In genomic region chr16:30530815-30531214, GRCm38 (mm10) we compare ENCODE assay signal across 11 mouse cellular contexts. TPM values are rescaled to one million over a fixed set of nuclear protein-coding genes. Genes with fewer than 3 reads are reported as not detected.
DNase-seq lines count a peak whose midpoint lies in the region; TF ChIP-seq lines count a peak whose summit lies in the region.
"Had no signal": no experiment of that assay in that cellular context is flagged by ENCODE, and none has a peak within 500 bp of the region (broad histone marks: within the 10 kb centered on the region; RNA-seq: fewer than 3 reads in every experiment).

No protein-coding gene starts in this region.

- DNase-seq in embryo, embryonic 10 days (ENCODE audit: low spot score) = peak; percentile 30
- no peak for DNase-seq in embryo, embryonic 9.5 days (ENCODE audit: extremely low spot score)
- DNase-seq in left cerebral cortex, adult 2 months (ENCODE audit: extremely low spot score in 1 of 2, low spot score in 2 of 2) = no peak
- no peak for DNase-seq in left cerebral cortex, adult 11 months (ENCODE audit: low spot score)
- DNase-seq in CH12.LX (ENCODE audit: extremely low read depth) = peak; percentile 31
- DNase-seq in embryo, embryonic 11 days = peak; percentile 43
- no peak for DNase-seq in urinary bladder, postnatal 25 days (ENCODE audit: low spot score)
- DNase-seq in kidney, adult 8-10 months = no peak
- DNase-seq: cerebellum, adult 9-10 months had no signal

- TF ChIP-seq EP300 in CH12.LX (IDR thresholded peaks at IDR 0.05; ENCODE audit: low read length) = no peak

- in situ Hi-C loops in CH12.LX (cut with MboI; ENCODE audit: low pct_ligation_motif_present, low pct_unique_long_range_greater_than_20kb, low sequenced_read_pairs) = no loop called here

- H3K27ac ChIP-seq in left cerebral cortex, adult 2 months = no peak overlapping the region
- no peak overlapping the region for H3K27ac ChIP-seq in CH12.LX (ENCODE audit: insufficient read depth, low read depth)
- H3K27ac ChIP-seq: limb, embryonic 13.5 days had no signal

- H3K36me3 ChIP-seq in CH12.LX (replicated peaks in 1 of 2; ENCODE audit: control insufficient read depth in 1 of 2, insufficient read depth in 1 of 2, low read length in 1 of 2) = no peaks in the 10 kb centered on the region

- TF ChIP-seq POLR2A in CH12.LX (IDR thresholded peaks at IDR 0.05; ENCODE audit: low read depth, low read length) = no peak

- no peak overlapping the region for H3K4me2 ChIP-seq in CH12.LX (ENCODE audit: insufficient read depth, low read depth, poor library complexity, severe bottlenecking)
- H3K4me2 ChIP-seq: limb, embryonic 13.5 days had no signal

- peak; percentile 66 for TF ChIP-seq CTCF in left cerebral cortex, adult 2 months (IDR thresholded peaks at IDR 0.05)
- peak; percentile 76 to 88 for TF ChIP-seq CTCF in CH12.LX (conservative IDR thresholded peaks at IDR 0.05 in 1 of 2, IDR thresholded peaks at IDR 0.05 in 1 of 2; ENCODE audit: low read depth in 2 of 2, low read length in 2 of 2)

- peaks cover 5 to 10% of the 10 kb centered on the region in 2 experiments; a peak in 3 of 4 replicates for H3K4me1 ChIP-seq in CH12.LX (ENCODE audit: control insufficient read depth in 1 of 2, insufficient read depth in 2 of 2)

- TF ChIP-seq RAD21 in CH12.LX (IDR thresholded peaks at IDR 0.05; ENCODE audit: low read depth, low read length) = peak; percentile 38

- intact Hi-C loops in left cerebral cortex, adult 2 months (cut with DNase I) = no loop called here

- H3K27me3 ChIP-seq in CH12.LX (replicated peaks) = peaks cover 4% of the 10 kb centered on the region
- H3K27me3 ChIP-seq: limb, embryonic 13.5 days had no signal

- H3K9ac ChIP-seq in CH12.LX (ENCODE audit: insufficient read depth, low read depth) = no peak overlapping the region
- H3K9ac ChIP-seq: limb, embryonic 13.5 days had no signal

- dilution Hi-C loops in CH12.LX (cut with MboI; ENCODE audit: extremely low pct_ligation_motif_present, extremely low pct_unique_long_range_greater_than_20kb, low sequenced_read_pairs) = no loop called here

- H3K79me2 ChIP-seq in CH12.LX (replicated peaks; ENCODE audit: control insufficient read depth, extremely low read depth, insufficient read depth, poor library complexity, severe bottlenecking) = no peaks in the 10 kb centered on the region

- no peak overlapping the region for H3K4me3 ChIP-seq in left cerebral cortex, adult 2 months
- no peak overlapping the region for H3K4me3 ChIP-seq in CH12.LX (replicated peaks in 1 of 3; ENCODE audit: low read depth in 2 of 3, low read length in 2 of 3, poor library complexity in 1 of 3)
- H3K4me3 ChIP-seq: limb, embryonic 13.5 days; myocyte had no signal

- H3K9me3 ChIP-seq in CH12.LX (replicated peaks; ENCODE audit: low read length) = no peaks in the 10 kb centered on the region
- H3K9me3 ChIP-seq: limb, embryonic 13.5 days had no signal

TF ChIP-seq in CH12.LX, 34 proteins besides CTCF, POLR2A, EP300 and RAD21:
- TF ChIP-seq MEF2A (IDR thresholded peaks at IDR 0.05; ENCODE audit: borderline replicate concordance, low read depth, low read length) (peak; percentile 42; the same call in 1 of the 2 replicates), RCOR1 (conservative IDR thresholded peaks at IDR 0.05; ENCODE audit: low read depth, low read length) (0 out of 2 replicates have a peak, but pooled peaks have one; percentile 23), BHLHE40 (IDR thresholded peaks at IDR 0.05; ENCODE audit: low read depth, low read length) (0 out of 2 replicates have a peak, but pooled peaks have one; percentile 19), IRF4 (IDR thresholded peaks at IDR 0.05; ENCODE audit: low read depth, low read length) (peak; percentile 43; the same call in 1 of the 2 replicates), SMC3 (IDR thresholded peaks at IDR 0.05; ENCODE audit: low read depth, low read length) (peak; percentile 56), E2F4 (IDR thresholded peaks at IDR 0.05; ENCODE audit: insufficient replicate concordance, low read depth, low read length) (no peak), JUND (conservative IDR thresholded peaks at IDR 0.05; ENCODE audit: low read depth, low read length) (0 out of 2 replicates have a peak, but pooled peaks have one; percentile 25), TCF12 (IDR thresholded peaks at IDR 0.05; ENCODE audit: low read depth, low read length) (no peak; the same call in 1 of the 2 replicates), USF1 (IDR thresholded peaks at IDR 0.05; ENCODE audit: low read depth, low read length) (no peak), MAZ (IDR thresholded peaks at IDR 0.05; ENCODE audit: low read depth, low read length) (peak; percentile 36; the same call in 1 of the 2 replicates)

RNA-seq across cellular contexts. Expression of gene Tmem44, which starts 19.8 kb away (rescaled TPM):
- total RNA-seq in left cerebral cortex, adult 2 months (2021) = 10 to 100 TPM; 69.9 to 74.0 TPM
- total RNA-seq in CH12.LX (2012; rRNA removed) = 0.38 and 0.51 TPM in 2 replicates
- 0.07 and 0.16 TPM in 2 replicates for total RNA-seq in CH12.LX (2014; rRNA removed)
- polyA plus RNA-seq in CH12.LX (2012; ENCODE audit: insufficient read length, low read depth) = 0.70 and 0.78 TPM in 2 replicates

RNA-seq across cellular contexts. Expression of gene Lsg1, which starts 56.6 kb away (rescaled TPM):
- total RNA-seq in left cerebral cortex, adult 2 months (2021) = 10 to 100 TPM; 21.2 to 23.2 TPM
- total RNA-seq in CH12.LX (2012; rRNA removed) (58.4 and 70.8 TPM in 2 replicates), CH12.LX (2014; rRNA removed) (94.7 and 106 TPM in 2 replicates)
- 189 and 261 TPM in 2 replicates for polyA plus RNA-seq in CH12.LX (2012; ENCODE audit: insufficient read length, low read depth)

Comparison
In these comparisons a context has a peak if more than half of its experiments do, and no peak if none do; other contexts are left out.
1. DNase-seq: peak in embryo, embryonic 10 days (single experiment), CH12.LX (single experiment) and embryo, embryonic 11 days (single experiment); none in embryo, embryonic 9.5 days (single experiment), left cerebral cortex, adult 2 months (0 of 2), left cerebral cortex, adult 11 months (single experiment), urinary bladder, postnatal 25 days (single experiment) and kidney, adult 8-10 months (0 of 2).
2. RNA of gene Tmem44, which starts 19.8 kb away (total RNA-seq): 69.9 to 74.0 TPM in left cerebral cortex, adult 2 months; 0.07 to 0.51 TPM in CH12.LX; every median in the first group is over 10 times any median in the second.